Mouse (Mus musculus): ENCODE measurements around the gene Vmn1r196. TPM values are rescaled to one million over a fixed set of nuclear protein-coding genes. Genes with fewer than 3 reads are reported as not detected.

Vmn1r196 gene
- polyA plus RNA-seq, 1 experiment from 2014 or later: not detected

- no peak overlapping the region for H3K9ac ChIP-seq
- H3K4me1 ChIP-seq (ENCODE audit: insufficient read depth): no peaks in the 10 kb centered on the region
- H3K27ac ChIP-seq (ENCODE audit: low read depth): no peak overlapping the region
- DNase-seq (no peak), ATAC-seq (ENCODE audit: insufficient read depth) (no peak)
- H3K9me3 ChIP-seq (ENCODE audit: low read depth, low read length): no peaks in the 10 kb centered on the region
- no peak overlapping the region for H3K4me2 ChIP-seq
- no peaks in the 10 kb centered on the region for H3K36me3 ChIP-seq (ENCODE audit: insufficient read depth)
- TF ChIP-seq CTCF (IDR thresholded peaks at IDR 0.05; ENCODE audit: low read depth): no peak
- H3K27me3 ChIP-seq (ENCODE audit: insufficient read depth, low read length): no peaks in the 10 kb centered on the region
- no peak overlapping the region for H3K4me3 ChIP-seq (ENCODE audit: low read depth, low read length)
Observed at GRCm38 (mm10) chr13:22320091-22320490, 30.4 kb downstream of the Vmn1r196 start.

DNA sequence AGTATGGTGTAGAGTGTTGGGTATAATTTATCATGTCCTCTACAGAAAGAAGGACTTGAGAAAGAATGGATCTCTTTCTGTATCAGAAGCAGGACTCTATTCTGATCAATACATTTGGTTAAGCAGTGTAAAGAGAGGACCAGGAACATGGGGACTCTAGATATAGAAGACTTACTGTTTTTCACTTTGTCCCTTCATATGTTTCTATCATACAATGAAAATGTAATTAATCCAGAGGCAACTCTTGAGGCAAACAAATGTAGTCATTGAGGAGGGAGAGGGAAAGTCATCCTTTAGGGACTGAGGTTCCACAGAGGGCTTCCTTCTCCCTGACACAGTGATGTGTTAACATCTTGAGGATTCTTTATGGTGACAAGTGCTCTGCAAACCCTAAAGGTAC, 34.6 kb downstream of the Vmn1r196 start, which contains the start of gene Vmn1r197:
Gene Vmn1r197 (plus strand): TSS at position 301 of the 400 bp plus-strand sequence.
- H3K4me1 ChIP-seq (ENCODE audit: insufficient read depth): no peaks in the 10 kb centered on the region
- no peak for TF ChIP-seq CTCF (IDR thresholded peaks at IDR 0.05; ENCODE audit: low read depth)
- H3K27me3 ChIP-seq (ENCODE audit: insufficient read depth, low read length): no peaks in the 10 kb centered on the region
- ATAC-seq (ENCODE audit: insufficient read depth) (no peak), DNase-seq (no peak)
- H3K4me3 ChIP-seq (ENCODE audit: low read depth, low read length): no peak within 1 kb of the TSS
- no peaks in the 10 kb centered on the region for H3K9me3 ChIP-seq (ENCODE audit: low read depth, low read length)
- no peaks in the 10 kb centered on the region for H3K36me3 ChIP-seq (ENCODE audit: insufficient read depth)
- H3K9ac ChIP-seq: no peak within 1 kb of the TSS
- no peak within 1 kb of the TSS for H3K27ac ChIP-seq (ENCODE audit: low read depth)
- H3K4me2 ChIP-seq: no peak within 1 kb of the TSS

- Histone ChIP-seq H3K4me2 (no peak overlapping the region), H3K36me3 (ENCODE audit: insufficient read depth) (no peaks in the 10 kb centered on the region), H3K9me3 (ENCODE audit: low read depth, low read length) (no peaks in the 10 kb centered on the region), H3K4me1 (ENCODE audit: insufficient read depth) (no peaks in the 10 kb centered on the region), H3K9ac (no peak overlapping the region), H3K27ac (ENCODE audit: low read depth) (no peak overlapping the region), H3K27me3 (ENCODE audit: insufficient read depth, low read length) (no peaks in the 10 kb centered on the region), H3K4me3 (ENCODE audit: low read depth, low read length) (no peak overlapping the region)
- no peak for TF ChIP-seq CTCF (IDR thresholded peaks at IDR 0.05; ENCODE audit: low read depth)
- WGBS: 64% methylated on average over 2 of the region's 2 CpGs
- DNase-seq (no peak), ATAC-seq (ENCODE audit: insufficient read depth) (no peak)
Observed at GRCm38 (mm10) chr13:22333269-22333668, 43.5 kb downstream of the Vmn1r196 start.

GRCm38 (mm10) chr13:22335565-22335964, 45.8 kb downstream of the Vmn1r196 start:
- Histone ChIP-seq H3K9me3 (ENCODE audit: low read depth, low read length) (no peaks in the 10 kb centered on the region), H3K9ac (no peak overlapping the region), H3K4me3 (ENCODE audit: low read depth, low read length) (no peak overlapping the region), H3K27ac (ENCODE audit: low read depth) (no peak overlapping the region), H3K4me2 (no peak overlapping the region), H3K27me3 (ENCODE audit: insufficient read depth, low read length) (no peaks in the 10 kb centered on the region), H3K36me3 (ENCODE audit: insufficient read depth) (no peaks in the 10 kb centered on the region), H3K4me1 (ENCODE audit: insufficient read depth) (no peaks in the 10 kb centered on the region)
- ATAC-seq (ENCODE audit: insufficient read depth) (no peak), DNase-seq (no peak)
- no peak for TF ChIP-seq CTCF (IDR thresholded peaks at IDR 0.05; ENCODE audit: low read depth)
- WGBS: 88% methylated on average over 1 of the region's 1 CpGs

Other genes starting within 250 kb of the Vmn1r196 start
- gene Hist1h4i, start 248.6 kb upstream of the Vmn1r196 start, polyA plus RNA-seq (2014; fragmentation: Nextera tagmentation; extraction: Ambion mirVana): 26.4 and 26.7 TPM in 2 replicates
- 71.0 and 82.2 TPM in 2 replicates for gene Hist1h2ag, start 247.0 kb upstream of the Vmn1r196 start, polyA plus RNA-seq (2014; fragmentation: Nextera tagmentation; extraction: Ambion mirVana)
- 15.8 and 16.9 TPM in 2 replicates for gene Hist1h2bj, start 246.7 kb upstream of the Vmn1r196 start, polyA plus RNA-seq (2014; fragmentation: Nextera tagmentation; extraction: Ambion mirVana)
- not detected in 2 replicates for gene Vmn1r188, start 205.5 kb upstream of the Vmn1r196 start, polyA plus RNA-seq (2014; fragmentation: Nextera tagmentation; extraction: Ambion mirVana)
- gene Vmn1r189, start 184.1 kb upstream of the Vmn1r196 start, polyA plus RNA-seq (2014; fragmentation: Nextera tagmentation; extraction: Ambion mirVana): not detected in 2 replicates
- gene Vmn1r191, start 106.0 kb upstream of the Vmn1r196 start, polyA plus RNA-seq (2014; fragmentation: Nextera tagmentation; extraction: Ambion mirVana): not detected in 2 replicates
- gene Vmn1r192, start 98.8 kb upstream of the Vmn1r196 start, polyA plus RNA-seq (2014; fragmentation: Nextera tagmentation; extraction: Ambion mirVana): not detected in 2 replicates
- gene Vmn1r193, start 66.8 kb upstream of the Vmn1r196 start, polyA plus RNA-seq (2014; fragmentation: Nextera tagmentation; extraction: Ambion mirVana): not detected in 2 replicates
- not detected in 2 replicates for gene Vmn1r194, start 45.7 kb upstream of the Vmn1r196 start, polyA plus RNA-seq (2014; fragmentation: Nextera tagmentation; extraction: Ambion mirVana)
- not detected in 2 replicates for gene Vmn1r195, start 19.4 kb upstream of the Vmn1r196 start, polyA plus RNA-seq (2014; fragmentation: Nextera tagmentation; extraction: Ambion mirVana)
- not detected in 2 replicates for gene Vmn1r197, start 34.7 kb downstream of the Vmn1r196 start, polyA plus RNA-seq (2014; fragmentation: Nextera tagmentation; extraction: Ambion mirVana)
- not detected in 2 replicates for gene Vmn1r198, start 60.4 kb downstream of the Vmn1r196 start, polyA plus RNA-seq (2014; fragmentation: Nextera tagmentation; extraction: Ambion mirVana)
- gene Vmn1r199, start 89.9 kb downstream of the Vmn1r196 start, polyA plus RNA-seq (2014; fragmentation: Nextera tagmentation; extraction: Ambion mirVana): not detected in 2 replicates
- not detected in 2 replicates for gene Vmn1r200, start 100.5 kb downstream of the Vmn1r196 start, polyA plus RNA-seq (2014; fragmentation: Nextera tagmentation; extraction: Ambion mirVana)
- gene Vmn1r201, start 182.0 kb downstream of the Vmn1r196 start, polyA plus RNA-seq (2014; fragmentation: Nextera tagmentation; extraction: Ambion mirVana): not detected in 2 replicates
- gene Vmn1r202, start 215.5 kb downstream of the Vmn1r196 start, polyA plus RNA-seq (2014; fragmentation: Nextera tagmentation; extraction: Ambion mirVana): not detected in 2 replicates
- 0.03 TPM in 1 of 2 replicates, not detected in the other for gene Vmn1r203, start 228.2 kb downstream of the Vmn1r196 start, polyA plus RNA-seq (2014; fragmentation: Nextera tagmentation; extraction: Ambion mirVana)